Mouse (Mus musculus): ENCODE data around the gene Mx1. TPM values are rescaled to one million over a fixed set of nuclear protein-coding genes. Genes with fewer than 3 reads are reported as not detected.

Mx1 gene
- polyA plus RNA-seq, 1 experiment from 2014 or later = not detected

DNA sequence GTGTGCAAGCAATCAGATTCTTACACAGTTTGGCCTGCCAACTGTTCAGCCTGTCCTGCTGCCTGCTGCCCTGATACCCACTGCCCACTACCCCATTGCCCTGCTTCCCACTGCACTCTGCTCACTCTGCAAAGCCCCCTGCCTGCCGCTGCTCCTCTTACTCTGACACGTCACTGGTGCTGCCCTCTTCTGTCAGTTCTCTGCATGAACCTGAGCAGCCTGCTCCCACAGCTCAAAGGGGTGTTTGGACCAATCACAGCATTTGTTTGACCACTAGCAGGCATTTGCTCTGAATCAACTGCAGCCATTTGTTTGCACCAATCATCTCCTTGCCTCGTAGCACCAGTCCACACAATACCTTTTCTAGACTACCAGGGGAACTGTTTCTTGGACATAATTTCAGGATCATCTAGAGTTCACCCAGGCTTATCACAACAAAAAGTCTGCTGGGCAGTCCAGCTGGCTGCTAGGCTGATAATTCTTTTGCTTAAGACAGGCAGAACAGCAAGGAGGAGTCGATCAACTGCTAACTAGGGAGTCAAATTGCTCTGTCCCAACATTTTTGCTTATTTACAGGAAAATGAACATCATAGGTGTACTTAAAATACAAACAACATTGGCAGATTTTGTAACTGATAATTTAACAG lies 44.7 kb downstream of the Mx1 start:
- Histone ChIP-seq H3K9ac (replicated peaks) (no peak overlapping the region), H3K4me2 (no peak overlapping the region), H3K4me1 (replicated peaks) (no peaks in the 10 kb centered on the region; the same call in 1 of the 2 replicates), H3K27ac (no peak overlapping the region), H3K4me3 (replicated peaks) (no peak overlapping the region), H3K9me3 (no peaks in the 10 kb centered on the region), H3K27me3 (no peaks in the 10 kb centered on the region), H3K36me3 (no peaks in the 10 kb centered on the region)
- peak; percentile 59; the same call in 1 of the 2 replicates for ATAC-seq (ENCODE audit: insufficient number of reproducible peaks, insufficient read depth, low FRiP score, low TSS enrichment, low read depth)
- WGBS = 17% methylated on average over 4 of the region's 4 CpGs

DNA sequence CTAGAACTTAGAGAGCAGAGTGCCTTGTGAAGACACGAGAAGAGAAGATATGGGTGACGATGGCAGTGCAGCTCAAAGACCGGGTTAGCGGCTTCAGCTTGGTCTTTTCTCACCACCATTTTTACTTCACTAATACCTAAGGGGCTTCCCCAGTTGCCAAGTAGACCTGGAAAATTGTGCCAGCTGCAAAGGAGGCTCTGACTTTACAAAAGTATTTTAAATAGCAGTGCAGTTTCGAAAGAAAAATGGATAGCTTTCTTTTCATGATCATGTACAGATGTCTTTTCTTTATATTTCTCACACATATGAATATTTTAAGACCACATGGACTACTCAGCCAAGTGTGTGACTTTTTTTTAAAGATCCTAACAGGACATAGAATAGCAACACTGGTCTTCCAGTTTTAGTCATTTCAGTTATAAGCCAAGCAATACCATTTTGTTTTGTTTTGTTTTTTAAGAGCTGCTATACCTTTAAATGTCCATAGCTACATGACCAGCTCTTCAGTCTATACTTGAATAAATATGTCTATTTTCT lies 57.2 kb downstream of the Mx1 start:
- H3K9ac ChIP-seq (replicated peaks) = no peak overlapping the region
- 95% methylated on average over 5 of the region's 5 CpGs for WGBS
- no peaks in the 10 kb centered on the region for H3K4me1 ChIP-seq (replicated peaks)
- no peaks in the 10 kb centered on the region for H3K36me3 ChIP-seq
- no peaks in the 10 kb centered on the region for H3K9me3 ChIP-seq
- ATAC-seq (ENCODE audit: insufficient number of reproducible peaks, insufficient read depth, low FRiP score, low TSS enrichment, low read depth) = no peak
- no peak overlapping the region for H3K4me3 ChIP-seq (replicated peaks)
- no peaks in the 10 kb centered on the region for H3K27me3 ChIP-seq
- H3K4me2 ChIP-seq = no peak overlapping the region
- H3K27ac ChIP-seq = no peak overlapping the region

- H3K9me3 ChIP-seq = no peaks in the 10 kb centered on the region
- 75% methylated on average over 4 of the region's 4 CpGs for WGBS
- H3K36me3 ChIP-seq = no peaks in the 10 kb centered on the region
- ATAC-seq (ENCODE audit: insufficient number of reproducible peaks, insufficient read depth, low FRiP score, low TSS enrichment, low read depth) = no peak
- H3K27ac ChIP-seq = no peak overlapping the region
- no peaks in the 10 kb centered on the region for H3K27me3 ChIP-seq
- H3K9ac ChIP-seq (replicated peaks) = no peak overlapping the region
- H3K4me1 ChIP-seq (replicated peaks) = no peaks in the 10 kb centered on the region
- H3K4me3 ChIP-seq (replicated peaks) = no peak overlapping the region
- H3K4me2 ChIP-seq = no peak overlapping the region
Observed at GRCm38 (mm10) chr16:97402213-97402785, 60.4 kb downstream of the Mx1 start.

DNA sequence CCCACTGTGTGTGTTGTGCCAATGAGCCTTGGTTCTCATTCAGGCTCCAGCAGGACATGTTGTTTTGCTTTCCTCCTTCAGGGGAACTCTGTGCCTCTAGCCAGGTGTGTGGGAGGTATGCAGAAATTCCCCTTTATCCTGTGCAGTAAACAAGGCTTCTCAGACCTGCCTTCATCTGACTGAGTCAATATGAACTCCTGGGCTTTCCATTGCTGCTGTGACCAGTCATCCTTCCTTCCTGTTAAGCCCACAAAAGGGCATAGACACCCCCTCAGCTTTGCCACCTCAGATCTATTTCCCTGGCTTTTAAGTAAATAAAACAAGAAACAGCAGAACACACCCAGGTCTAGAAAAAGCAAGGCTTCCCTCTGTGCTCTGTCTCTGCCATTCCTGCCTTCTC lies 61.0 kb downstream of the Mx1 start:
- H3K4me3 ChIP-seq (replicated peaks) = no peak overlapping the region
- H3K4me2 ChIP-seq = no peak overlapping the region
- no peaks in the 10 kb centered on the region for H3K27me3 ChIP-seq
- no peak overlapping the region for H3K9ac ChIP-seq (replicated peaks)
- ATAC-seq (ENCODE audit: insufficient number of reproducible peaks, insufficient read depth, low FRiP score, low TSS enrichment, low read depth) = no peak
- H3K4me1 ChIP-seq (replicated peaks) = no peaks in the 10 kb centered on the region
- no peaks in the 10 kb centered on the region for H3K36me3 ChIP-seq
- no peaks in the 10 kb centered on the region for H3K9me3 ChIP-seq
- H3K27ac ChIP-seq = no peak overlapping the region

- no peak for ATAC-seq (ENCODE audit: insufficient number of reproducible peaks, insufficient read depth, low FRiP score, low TSS enrichment, low read depth)
Observed at GRCm38 (mm10) chr16:97399991-97400390, 62.7 kb downstream of the Mx1 start.

GRCm38 (mm10) chr16:97397945-97398531 lies 64.7 kb downstream of the Mx1 start:
- no peak overlapping the region for H3K27ac ChIP-seq
- 83% methylated on average over 2 of the region's 2 CpGs for WGBS
- no peaks in the 10 kb centered on the region for H3K4me1 ChIP-seq (replicated peaks)
- H3K27me3 ChIP-seq = no peaks in the 10 kb centered on the region
- no peaks in the 10 kb centered on the region for H3K9me3 ChIP-seq
- ATAC-seq (ENCODE audit: insufficient number of reproducible peaks, insufficient read depth, low FRiP score, low TSS enrichment, low read depth) = no peak
- H3K36me3 ChIP-seq = no peaks in the 10 kb centered on the region
- no peak overlapping the region for H3K4me2 ChIP-seq
- no peak overlapping the region for H3K4me3 ChIP-seq (replicated peaks)
- H3K9ac ChIP-seq (replicated peaks) = no peak overlapping the region

More at GRCm38 (mm10) chr16:97399991-97400390, 62.7 kb downstream of the Mx1 start:
- no peaks in the 10 kb centered on the region for H3K27me3 ChIP-seq
- H3K27ac ChIP-seq = no peak overlapping the region
- H3K4me2 ChIP-seq = no peak overlapping the region
- WGBS = 85% methylated on average over 4 of the region's 4 CpGs
- no peaks in the 10 kb centered on the region for H3K4me1 ChIP-seq (replicated peaks)
- H3K4me3 ChIP-seq (replicated peaks) = no peak overlapping the region
- no peaks in the 10 kb centered on the region for H3K9me3 ChIP-seq
- H3K9ac ChIP-seq (replicated peaks) = no peak overlapping the region
- H3K36me3 ChIP-seq = no peaks in the 10 kb centered on the region

Other genes with a start within 250 kb of the Mx1 start
- 1.7 and 1.8 TPM in 2 replicates for gene Bace2, start 106.2 kb downstream of the Mx1 start, polyA plus RNA-seq (2016; fragmentation: Nextera tagmentation; extraction: Ambion mirVana)
- gene Fam3b, start 51.9 kb upstream of the Mx1 start, polyA plus RNA-seq (2016; fragmentation: Nextera tagmentation; extraction: Ambion mirVana) = not detected in 2 replicates
- gene Tmprss2, start 148.3 kb upstream of the Mx1 start, polyA plus RNA-seq (2016; fragmentation: Nextera tagmentation; extraction: Ambion mirVana) = 0.58 and 0.66 TPM in 2 replicates